Mouse (Mus musculus): ENCODE results near the gene Gm45208. TPM values are rescaled to one million over a fixed set of nuclear protein-coding genes. Genes with fewer than 3 reads are reported as not detected.
"Not testable (repeated sequence)": the region's sequence is repeated elsewhere in the genome, so short reads cannot be mapped to it uniquely, and the experiment has no call there.

The Gm45208 gene
- polyA plus RNA-seq, 1 experiment from 2014 or later: 0.85 TPM

GRCm38 (mm10) chrX:7692862-7693261, 29.2 kb upstream of the Gm45208 start:
- Histone ChIP-seq H3K9me3 (no peaks in the 10 kb centered on the region), H3K4me1 (peaks cover 3% of the 10 kb centered on the region; the same call in 1 of the 2 replicates), H3K9ac (no peak overlapping the region), H3K4me3 (no peak overlapping the region), H3K36me3 (replicated peaks) (no peaks in the 10 kb centered on the region), H3K27ac (no peak overlapping the region), H3K4me2 (no peak overlapping the region), H3K27me3 (replicated peaks) (no peaks in the 10 kb centered on the region)
- ATAC-seq (replicated peaks): no peak
- 41% methylated on average over 4 of the region's 4 CpGs for WGBS

- H3K27ac ChIP-seq: no peak overlapping the region
- H3K4me2 ChIP-seq: peak overlapping the region; percentile 44
Observed at GRCm38 (mm10) chrX:7696520-7696919, 25.5 kb upstream of the Gm45208 start.

GRCm38 (mm10) chrX:7696954-7697381, 25.1 kb upstream of the Gm45208 start, which contains the start of gene Gpkow:
Gene Gpkow (plus strand): TSS chrX:7697131.
- Histone ChIP-seq H3K9me3 (no peaks in the 10 kb centered on the region), H3K36me3 (replicated peaks) (no peaks in the 10 kb centered on the region), H3K4me1 (peaks cover 3% of the 10 kb centered on the region; the same call in 1 of the 2 replicates), H3K27ac (peak within 1 kb of the TSS; percentile 43; the same call in 1 of the 2 replicates), H3K27me3 (replicated peaks) (no peaks in the 10 kb centered on the region), H3K4me3 (peak within 1 kb of the TSS; percentile 46), H3K4me2 (peak within 1 kb of the TSS; percentile 49), H3K9ac (peak within 1 kb of the TSS; percentile 40)
- WGBS: 20% methylated on average over 33 of the region's 33 CpGs
- peak; percentile 96 for ATAC-seq (replicated peaks)

More at GRCm38 (mm10) chrX:7696520-7696919, 25.5 kb upstream of the Gm45208 start:
- Histone ChIP-seq H3K9me3 (no peaks in the 10 kb centered on the region), H3K27me3 (replicated peaks) (no peaks in the 10 kb centered on the region), H3K36me3 (replicated peaks) (no peaks in the 10 kb centered on the region), H3K4me3 (peak overlapping the region; percentile 15; the same call in 1 of the 2 replicates), H3K9ac (no peak overlapping the region), H3K4me1 (peaks cover 3% of the 10 kb centered on the region; the same call in 1 of the 2 replicates)
- peak; percentile 79; the same call in 1 of the 2 replicates for ATAC-seq (replicated peaks)
- WGBS: 49% methylated on average over 6 of the region's 6 CpGs

- H3K36me3 ChIP-seq (replicated peaks); H3K4me1 ChIP-seq; H3K9me3 ChIP-seq; ATAC-seq (replicated peaks); H3K27me3 ChIP-seq (replicated peaks): not testable (repeated sequence)
- 43% methylated on average over 6 of the region's 12 CpGs for WGBS
- Histone ChIP-seq H3K4me2 (peak overlapping the region; percentile 49), H3K9ac (peak overlapping the region; percentile 31; the same call in 1 of the 2 replicates), H3K27ac (peak overlapping the region; percentile 55; the same call in 1 of the 2 replicates), H3K4me3 (peak overlapping the region; percentile 33)
Observed at GRCm38 (mm10) chrX:7713764-7714134, 8.3 kb upstream of the Gm45208 start.

- not testable (repeated sequence) for H3K4me1 ChIP-seq; H3K36me3 ChIP-seq (replicated peaks); H3K9me3 ChIP-seq; H3K27me3 ChIP-seq (replicated peaks)
- Histone ChIP-seq H3K27ac (peak within 1 kb of the TSS; percentile 55; the same call in 1 of the 2 replicates), H3K4me3 (peak within 1 kb of the TSS; percentile 33), H3K9ac (peak within 1 kb of the TSS; percentile 31; the same call in 1 of the 2 replicates), H3K4me2 (peak within 1 kb of the TSS; percentile 49)
- 19% methylated on average over 44 of the region's 60 CpGs for WGBS
- ATAC-seq (replicated peaks): peak; percentile 98
Observed at GRCm38 (mm10) chrX:7714135-7714899, 7.7 kb upstream of the Gm45208 start, which contains the start of gene Wdr45. Gene Wdr45 (plus strand): TSS chrX:7714333.

GRCm38 (mm10) chrX:7716058-7716457, 6.0 kb upstream of the Gm45208 start:
- H3K36me3 ChIP-seq (replicated peaks); H3K4me1 ChIP-seq; H3K4me2 ChIP-seq; H3K4me3 ChIP-seq; H3K27ac ChIP-seq; H3K9me3 ChIP-seq; H3K27me3 ChIP-seq (replicated peaks); H3K9ac ChIP-seq; ATAC-seq (replicated peaks): not testable (repeated sequence)
- WGBS: 30% methylated on average over 1 of the region's 1 CpGs

- Histone ChIP-seq H3K27me3 (replicated peaks) (no peaks in the 10 kb centered on the region), H3K36me3 (replicated peaks) (no peaks in the 10 kb centered on the region), H3K4me2 (peak overlapping the region; percentile 63), H3K4me1 (peaks cover 9% of the 10 kb centered on the region), H3K9ac (peak overlapping the region; percentile 55), H3K4me3 (peak overlapping the region; percentile 55), H3K9me3 (no peaks in the 10 kb centered on the region), H3K27ac (peak overlapping the region; percentile 94; the same call in 1 of the 2 replicates)
- WGBS: 22% methylated on average over 11 of the region's 11 CpGs
- ATAC-seq (replicated peaks): no peak; the same call in 1 of the 2 replicates
Observed at GRCm38 (mm10) chrX:7722282-7722611, 202 bp downstream of the Gm45208 start.

- no peak overlapping the region for H3K27ac ChIP-seq
- peaks cover 9% of the 10 kb centered on the region for H3K4me1 ChIP-seq
- no peak for ATAC-seq (replicated peaks)
- no peaks in the 10 kb centered on the region for H3K36me3 ChIP-seq (replicated peaks)
- no peaks in the 10 kb centered on the region for H3K27me3 ChIP-seq (replicated peaks)
- peak overlapping the region; percentile 55 for H3K9ac ChIP-seq
- 32% methylated on average over 4 of the region's 4 CpGs for WGBS
- H3K4me3 ChIP-seq: peak overlapping the region; percentile 55
- no peaks in the 10 kb centered on the region for H3K9me3 ChIP-seq
- H3K4me2 ChIP-seq: peak overlapping the region; percentile 63
Observed at GRCm38 (mm10) chrX:7722691-7723090, 646 bp downstream of the Gm45208 start.

- no peak overlapping the region for H3K4me3 ChIP-seq
- 80% methylated on average over 7 of the region's 7 CpGs for WGBS
- ATAC-seq (replicated peaks): no peak
Observed at GRCm38 (mm10) chrX:7724135-7724534, 2.1 kb downstream of the Gm45208 start.

GRCm38 (mm10) chrX:7725841-7726240, 3.8 kb downstream of the Gm45208 start:
- Histone ChIP-seq H3K4me2 (no peak overlapping the region), H3K27ac (no peak overlapping the region), H3K4me1 (peaks cover 20% of the 10 kb centered on the region), H3K9ac (no peak overlapping the region), H3K36me3 (replicated peaks) (no peaks in the 10 kb centered on the region), H3K4me3 (no peak overlapping the region), H3K27me3 (replicated peaks) (no peaks in the 10 kb centered on the region), H3K9me3 (no peaks in the 10 kb centered on the region)
- ATAC-seq (replicated peaks): no peak
- WGBS: 82% methylated on average over 12 of the region's 12 CpGs

More at GRCm38 (mm10) chrX:7724135-7724534, 2.1 kb downstream of the Gm45208 start:
- Histone ChIP-seq H3K27me3 (replicated peaks) (no peaks in the 10 kb centered on the region), H3K9me3 (no peaks in the 10 kb centered on the region), H3K27ac (no peak overlapping the region), H3K36me3 (replicated peaks) (no peaks in the 10 kb centered on the region), H3K4me1 (peaks cover 12% of the 10 kb centered on the region), H3K9ac (no peak overlapping the region), H3K4me2 (no peak overlapping the region)

GRCm38 (mm10) chrX:7727176-7727575, 5.1 kb downstream of the Gm45208 start:
- peaks cover 17% of the 10 kb centered on the region for H3K4me1 ChIP-seq
- no peak overlapping the region for H3K4me3 ChIP-seq
- H3K27ac ChIP-seq: no peak overlapping the region
- ATAC-seq (replicated peaks): no peak
- no peaks in the 10 kb centered on the region for H3K27me3 ChIP-seq (replicated peaks)
- H3K4me2 ChIP-seq: no peak overlapping the region
- WGBS: 92% methylated on average over 13 of the region's 13 CpGs
- H3K9me3 ChIP-seq: no peaks in the 10 kb centered on the region
- H3K36me3 ChIP-seq (replicated peaks): no peaks in the 10 kb centered on the region
- H3K9ac ChIP-seq: no peak overlapping the region

GRCm38 (mm10) chrX:7728215-7728921, 6.3 kb downstream of the Gm45208 start, which contains the start of gene Praf2:
Gene Praf2 (plus strand): TSS chrX:7728439.
- H3K27ac ChIP-seq: peak within 1 kb of the TSS; percentile 83
- H3K27me3 ChIP-seq (replicated peaks): no peaks in the 10 kb centered on the region
- no peaks in the 10 kb centered on the region for H3K9me3 ChIP-seq
- peak within 1 kb of the TSS; percentile 55 for H3K4me2 ChIP-seq
- peak within 1 kb of the TSS; percentile 53 for H3K9ac ChIP-seq
- H3K4me3 ChIP-seq: peak within 1 kb of the TSS; percentile 51
- H3K4me1 ChIP-seq: peaks cover 11% of the 10 kb centered on the region
- ATAC-seq (replicated peaks): peak; percentile 95
- 19% methylated on average over 42 of the region's 42 CpGs for WGBS
- H3K36me3 ChIP-seq (replicated peaks): no peaks in the 10 kb centered on the region
